8 mouse cellular contexts compared by ENCODE assay signal in the genomic region with DNA sequence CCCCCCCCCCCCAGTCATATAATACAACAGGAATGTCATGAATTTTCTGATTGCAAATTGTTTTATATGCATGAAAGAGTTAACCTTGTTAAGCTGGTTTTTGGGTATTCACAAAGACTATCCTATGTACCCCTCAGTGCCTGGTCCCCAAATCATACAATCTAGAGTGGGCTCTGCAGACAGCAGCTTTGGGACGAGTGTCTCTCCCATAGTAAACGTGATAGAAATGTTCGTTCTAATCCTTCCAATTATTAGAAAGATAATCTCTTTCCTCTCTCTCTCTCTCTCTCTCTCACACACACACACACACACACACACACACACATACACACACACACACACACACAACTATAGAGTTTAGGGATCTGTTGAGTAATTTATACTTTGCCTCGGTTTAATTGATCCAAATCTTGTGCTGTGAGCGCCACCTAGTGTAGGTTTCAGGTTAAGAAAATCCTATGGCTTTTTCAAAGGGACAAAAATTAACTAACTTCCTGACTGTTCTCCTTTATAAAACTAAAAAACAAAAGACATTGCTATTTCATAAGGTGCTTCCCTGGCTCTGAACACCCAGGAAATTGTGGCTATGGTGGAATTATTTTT. TPM values are rescaled to one million over a fixed set of nuclear protein-coding genes. Genes with fewer than 3 reads are reported as not detected.
DNase-seq lines count a peak whose midpoint lies in the region; ATAC-seq lines count a peak whose summit lies in the region.

No protein-coding gene starts in this region.

- H3K9me3 ChIP-seq in kidney, embryonic 14.5 days (ENCODE audit: control insufficient read depth, low read length), result no peaks in the 10 kb centered on the region
- no peaks in the 10 kb centered on the region for H3K9me3 ChIP-seq in liver, embryonic 11.5 days (ENCODE audit: control insufficient read depth, low read length)

- DNase-seq in ovary, postnatal 14 days (ENCODE audit: low spot score), result peak; percentile 47
- no peak for DNase-seq in ovary, adult 18-20 months (ENCODE audit: low spot score)
- DNase-seq in adrenal gland, postnatal 36 days, result peak; percentile 31 to 68
- DNase-seq in liver, embryonic 11.5 days (ENCODE audit: low spot score), result no peak
- peak; percentile 49 for DNase-seq in right cerebral cortex, adult 18-20 months
- DNase-seq in spleen, adult 12 weeks (ENCODE audit: low spot score), result no peak

- H3K36me3 ChIP-seq in kidney, embryonic 14.5 days (ENCODE audit: control insufficient read depth, insufficient read depth, low read length), result no peaks in the 10 kb centered on the region
- H3K36me3 ChIP-seq in liver, embryonic 11.5 days (ENCODE audit: control insufficient read depth, insufficient read depth, low read length), result no peaks in the 10 kb centered on the region

- H3K4me1 ChIP-seq in kidney, embryonic 14.5 days (ENCODE audit: control insufficient read depth, insufficient read depth, low read length), result no peaks in the 10 kb centered on the region
- H3K4me1 ChIP-seq in liver, embryonic 11.5 days (replicated peaks; ENCODE audit: control insufficient read depth, insufficient read depth, low read length), result no peaks in the 10 kb centered on the region

- WGBS in kidney, embryonic 14.5 days, result 31% methylated on average over 5 of the region's 5 CpGs
- WGBS in liver, embryonic 11.5 days, result 20% methylated on average over 5 of the region's 5 CpGs

- H3K27me3 ChIP-seq in kidney, embryonic 14.5 days (ENCODE audit: control insufficient read depth, insufficient read depth, low read length), result no peaks in the 10 kb centered on the region
- no peaks in the 10 kb centered on the region for H3K27me3 ChIP-seq in liver, embryonic 11.5 days (replicated peaks; ENCODE audit: control insufficient read depth, insufficient read depth, low read length)

- H3K4me2 ChIP-seq in kidney, embryonic 14.5 days (replicated peaks; ENCODE audit: low read depth, low read length), result no peak overlapping the region
- H3K4me2 ChIP-seq in liver, embryonic 11.5 days, result peak overlapping the region; percentile 7; the same call in 1 of the 2 replicates

- no peak overlapping the region for H3K4me3 ChIP-seq in kidney, embryonic 14.5 days (ENCODE audit: low read length)
- H3K4me3 ChIP-seq in liver, embryonic 11.5 days (ENCODE audit: low read depth, low read length), result no peak overlapping the region

- H3K27ac ChIP-seq in kidney, embryonic 14.5 days (ENCODE audit: low read depth, low read length), result no peak overlapping the region
- no peak overlapping the region for H3K27ac ChIP-seq in liver, embryonic 11.5 days (ENCODE audit: low read depth, low read length)

- no peak overlapping the region for H3K9ac ChIP-seq in kidney, embryonic 14.5 days (ENCODE audit: low read depth, low read length)
- H3K9ac ChIP-seq in liver, embryonic 11.5 days (ENCODE audit: low read depth, low read length), result no peak overlapping the region

- peak; percentile 67 for ATAC-seq in frontal cortex, adult (ENCODE audit: low TSS enrichment)
- ATAC-seq in kidney, embryonic 14.5 days (ENCODE audit: low FRiP score, low TSS enrichment), result peak; percentile 35; the same call in 1 of the 2 replicates
- ATAC-seq in liver, embryonic 11.5 days (replicated peaks; ENCODE audit: low FRiP score), result no peak

RNA-seq across cellular contexts. Expression of gene Epb41l3, which starts 30.4 kb away (rescaled TPM):
- 10 to 100 TPM in 1 of 2 experiments, 1 to 10 TPM in 1; 9.6 to 11.9 TPM for total RNA-seq in adrenal gland, postnatal 36 days (2021)
- 17.6 and 29.7 TPM in 2 replicates for polyA plus RNA-seq in kidney, embryonic 14.5 days (2014; fragmentation: Nextera tagmentation; extraction: Ambion mirVana)
- polyA plus RNA-seq in liver, embryonic 11.5 days (2014; fragmentation: Nextera tagmentation; extraction: Ambion mirVana), result 28.1 and 28.7 TPM in 2 replicates

Comparison
In these comparisons a context has a peak if more than half of its experiments do, and no peak if none do; other contexts are left out.
1. DNase-seq: peak in ovary, postnatal 14 days (single experiment), adrenal gland, postnatal 36 days (2 of 2) and right cerebral cortex, adult 18-20 months (single experiment); none in ovary, adult 18-20 months (single experiment), liver, embryonic 11.5 days (single experiment) and spleen, adult 12 weeks (single experiment).